Mouse (Mus musculus) forebrain, postnatal 0 days (tissue): ENCODE results near the gene Cep250. TPM values are rescaled to one million over a fixed set of nuclear protein-coding genes. Genes with fewer than 3 reads are reported as not detected.
A peak's percentile ranks its signal among the peaks of the same experiment; 100 is the strongest.
"Not testable (repeated sequence)": the region's sequence is repeated elsewhere in the genome, so short reads cannot be mapped to it uniquely, and the experiment has no call there.

ENCODE experiments used
- ATAC-seq: fragments of 200-750 bp; cut with Nextera tagmentation; 2 replicates; pipeline ENCODE4 v1.8.0; 2017; ENCODE audit warnings: mild to moderate bottlenecking, moderate library complexity
- DNase-seq: peaks from one replicate; pipeline ENCODE4 v3.0.0-alpha.2; 2015
- H3K27ac ChIP-seq: fragments of 300-500 bp; sonication (generic); 2 replicates; pipeline ENCODE4 v1.5.1; 2014; ENCODE audit warnings: low read depth, mild to moderate bottlenecking, antibody characterized with exemption, low read length, moderate library complexity, mixed read lengths
- H3K27me3 ChIP-seq: fragments of 300-500 bp; sonication (generic); 2 replicates; pipeline ENCODE4 v1.6.1; 2014; ENCODE audit warnings: mild to moderate bottlenecking, low read length, mixed read lengths; ENCODE audit not compliant: insufficient read depth
- H3K36me3 ChIP-seq: fragments of 300-500 bp; sonication (generic); 2 replicates; pipeline ENCODE4 v1.6.1; 2014; ENCODE audit warnings: mild to moderate bottlenecking, moderate library complexity; ENCODE audit not compliant: insufficient read depth
- H3K4me1 ChIP-seq: fragments of 300-500 bp; sonication (generic); 2 replicates; pipeline ENCODE4 v1.6.1; 2014; ENCODE audit warnings: antibody characterized with exemption; ENCODE audit not compliant: insufficient read depth
- H3K4me2 ChIP-seq: fragments of 300-500 bp; sonication (generic); 2 replicates; pipeline ENCODE4 v1.6.1; 2014; ENCODE audit warnings: low read depth, mild to moderate bottlenecking, moderate library complexity
- H3K4me3 ChIP-seq: fragments of 300-500 bp; sonication (generic); 2 replicates; pipeline ENCODE4 v1.5.1; 2014; ENCODE audit warnings: low read depth, low read length, mixed read lengths
- H3K9ac ChIP-seq: fragments of 300-500 bp; sonication (generic); 2 replicates; pipeline ENCODE4 v1.6.1; 2014; ENCODE audit warnings: mild to moderate bottlenecking
- H3K9me3 ChIP-seq: fragments of 300-500 bp; sonication (generic); 2 replicates; pipeline ENCODE4 v1.6.1; 2016; ENCODE audit warnings: low read length
- CTCF ChIP-seq: sonication (generic); IDR thresholded peaks from 2 replicates; pipeline ENCODE4 v1.5.1; 2016; ENCODE audit warnings: antibody characterized with exemption, control low read depth, low read depth
- WGBS: fragments of 180-500 bp; shearing (Covaris S2); extraction: QIAGEN DNeasy Blood & Tissue Kit; methylation state at CpG from one replicate; pipeline ENCODE4 v1.1.7; 2014; 5-methylcytosine and 5-hydroxymethylcytosine counted together
- polyA plus RNA-seq: library from polyadenylated mRNA; unstranded; fragments of >200 nt; fragmentation: Nextera tagmentation; extraction: Ambion mirVana; gene quantifications from 2 replicates; pipeline ENCODE4 v1.2.1, GENCODE M21; 2015
- total RNA-seq: library from RNA; depleted of rRNA; stranded (reverse); fragments of >200 nt; gene quantifications from 2 replicates; pipeline ENCODE4 v1.2.3, GENCODE M21; 2014; rRNA removed

The Cep250 gene
- total RNA-seq (17.2 and 18.7 TPM in 2 replicates), polyA plus RNA-seq (4.9 and 8.6 TPM in 2 replicates)

- Histone ChIP-seq H3K27ac (peak within 1 kb of the TSS; percentile 86), H3K4me3 (peak within 1 kb of the TSS; percentile 64), H3K9ac (peak within 1 kb of the TSS; percentile 87), H3K36me3 (no peaks in the 10 kb centered on the region), H3K4me2 (peak within 1 kb of the TSS; percentile 64), H3K27me3 (no peaks in the 10 kb centered on the region), H3K9me3 (no peaks in the 10 kb centered on the region), H3K4me1 (0 out of 2 replicates have a peak, but pooled peaks cover 4% of the 10 kb centered on the region)
- WGBS: under 1% methylated on average over 54 of the region's 59 CpGs
- ATAC-seq (peak; percentile 96), DNase-seq (peak; percentile 97)
- TF ChIP-seq CTCF: no peak
These were observed at the start of gene Cep250 for GRCm38 (mm10) chr2:155956134-155957059. Gene Cep250 (plus strand): TSS chr2:155956458.

GRCm38 (mm10) chr2:155914684-155915083 is 41.6 kb upstream of the Cep250 start:
- Histone ChIP-seq H3K27ac (no peak overlapping the region), H3K27me3 (no peaks in the 10 kb centered on the region), H3K9ac (no peak overlapping the region), H3K4me2 (no peak overlapping the region), H3K9me3 (no peaks in the 10 kb centered on the region), H3K4me1 (no peaks in the 10 kb centered on the region), H3K36me3 (peaks cover 46% of the 10 kb centered on the region), H3K4me3 (no peak overlapping the region)
- ATAC-seq (no peak), DNase-seq (no peak)
- no peak for TF ChIP-seq CTCF
- 90% methylated on average over 6 of the region's 6 CpGs for WGBS

- Histone ChIP-seq H3K4me2 (no peak overlapping the region), H3K27ac (no peak overlapping the region), H3K27me3 (no peaks in the 10 kb centered on the region), H3K9ac (no peak overlapping the region), H3K4me3 (no peak overlapping the region), H3K36me3 (peaks cover 5% of the 10 kb centered on the region; the same call in 1 of the 2 replicates), H3K4me1 (no peaks in the 10 kb centered on the region), H3K9me3 (no peaks in the 10 kb centered on the region)
- no peak for TF ChIP-seq CTCF
- no peak for ATAC-seq
- no peak for DNase-seq
- 96% methylated on average over 7 of the region's 7 CpGs for WGBS
These were observed 33.1 kb upstream of the Cep250 start for GRCm38 (mm10) chr2:155923143-155923542.

- DNase-seq, ATAC-seq, H3K9me3 ChIP-seq, H3K27ac ChIP-seq, H3K4me3 ChIP-seq, H3K27me3 ChIP-seq, H3K9ac ChIP-seq, H3K36me3 ChIP-seq, H3K4me1 ChIP-seq, H3K4me2 ChIP-seq: not testable (repeated sequence)
- WGBS: 95% methylated on average over 6 of the region's 6 CpGs
These were observed 31.0 kb upstream of the Cep250 start for GRCm38 (mm10) chr2:155925213-155925612.

DNA sequence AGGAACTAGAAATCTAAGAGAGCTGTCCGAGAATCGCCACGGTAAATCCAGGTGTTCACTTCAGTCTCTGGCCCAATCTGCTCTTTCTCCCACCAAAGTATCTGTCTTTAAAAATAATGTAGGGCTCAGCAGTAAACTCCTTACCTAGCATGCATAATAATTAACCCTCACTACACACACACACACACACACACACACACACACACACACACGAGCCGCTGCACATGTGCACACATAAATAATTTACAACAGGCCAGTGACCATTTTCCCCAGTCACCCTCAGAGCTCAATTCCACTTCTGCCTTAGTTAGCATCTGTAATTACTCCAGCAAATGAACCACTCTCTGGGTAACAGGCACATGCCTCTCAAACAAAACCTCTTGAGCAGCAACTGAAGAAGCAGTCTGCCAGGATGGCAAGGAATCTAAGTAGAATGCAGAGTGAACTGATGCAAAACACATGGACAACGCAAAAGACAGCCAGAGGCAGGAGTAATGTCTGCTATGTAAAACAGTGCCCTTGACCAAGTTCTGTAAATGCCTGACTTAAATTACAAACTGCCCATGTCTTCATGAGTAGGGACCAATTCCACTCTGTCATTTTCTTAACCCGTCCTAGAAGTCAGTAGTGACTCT is 27.4 kb upstream of the Cep250 start:
- Histone ChIP-seq H3K9me3 (no peaks in the 10 kb centered on the region), H3K4me3 (peak overlapping the region; percentile 59), H3K27ac (no peak overlapping the region), H3K36me3 (no peaks in the 10 kb centered on the region), H3K27me3 (no peaks in the 10 kb centered on the region), H3K9ac (no peak overlapping the region), H3K4me1 (peaks cover 6% of the 10 kb centered on the region), H3K4me2 (peak overlapping the region; percentile 77)
- no peak for ATAC-seq
- no peak for DNase-seq
- 74% methylated on average over 7 of the region's 7 CpGs for WGBS
- TF ChIP-seq CTCF: no peak

- no peak for TF ChIP-seq CTCF
- Histone ChIP-seq H3K9ac (peak within 1 kb of the TSS; percentile 63), H3K4me1 (peaks cover 6% of the 10 kb centered on the region), H3K4me2 (peak within 1 kb of the TSS; percentile 77), H3K4me3 (peak within 1 kb of the TSS; percentile 59), H3K27ac (peak within 1 kb of the TSS; percentile 86), H3K36me3 (no peaks in the 10 kb centered on the region), H3K27me3 (no peaks in the 10 kb centered on the region), H3K9me3 (no peaks in the 10 kb centered on the region)
- ATAC-seq (peak; percentile 98), DNase-seq (peak; percentile 96)
- under 1% methylated on average over 38 of the region's 38 CpGs for WGBS
These were observed 26.5 kb upstream of the Cep250 start, which contains the start of gene Uqcc1 for GRCm38 (mm10) chr2:155929531-155930442. Gene Uqcc1 (minus strand): TSS chr2:155930310.
